Mouse (Mus musculus) lung, postnatal 0 days (tissue): Measurements from ENCODE around the gene Akap11.

Experiments used
- CTCF ChIP-seq: IDR thresholded peaks from 2 replicates; pipeline ENCODE4 v1.5.1; 2016; ENCODE audit warnings: antibody characterized with exemption, mild to moderate bottlenecking
- EP300 ChIP-seq: IDR thresholded peaks from 2 replicates; pipeline ENCODE4 v1.6.1; 2016; ENCODE audit warnings: antibody characterized with exemption, mild to moderate bottlenecking, control low read depth

DNA sequence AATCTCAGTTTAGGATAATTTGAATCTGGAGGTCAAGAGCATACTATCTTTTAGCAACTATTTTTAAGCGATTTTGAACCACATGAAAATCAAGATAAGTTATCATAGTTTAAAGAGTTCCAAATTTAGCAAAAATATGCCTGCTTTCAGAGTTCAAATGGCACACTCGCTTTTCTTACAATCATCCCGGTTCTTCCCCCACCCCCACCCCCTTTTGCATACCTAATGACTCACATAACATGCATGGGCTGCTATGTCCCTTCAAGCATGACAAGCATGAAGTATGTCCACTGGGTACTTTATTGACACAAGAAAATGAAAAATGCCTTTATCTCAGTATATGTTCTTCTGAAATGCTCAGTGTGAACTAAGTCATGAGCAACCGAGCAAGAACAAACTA lies 29.8 kb upstream of the Akap11 start:
- TF ChIP-seq CTCF = no peak
- no peak for TF ChIP-seq EP300
